Mouse (Mus musculus): ENCODE measurements around the gene Cntd1.

GRCm38 (mm10) chr11:101269577-101270116 is 9.2 kb upstream of the Cntd1 start:
- no peak for TF ChIP-seq CTCF (IDR thresholded peaks at IDR 0.05; ENCODE audit: extremely low read depth, insufficient read depth, low read length)
- TF ChIP-seq POLR2A (IDR thresholded peaks at IDR 0.05; ENCODE audit: extremely low read depth, insufficient read depth, low read length) = no peak

All from cortical plate, adult 2 months (tissue).